Mouse (Mus musculus): ENCODE data around the gene Gng10. TPM values are rescaled to one million over a fixed set of nuclear protein-coding genes. Genes with fewer than 3 reads are reported as not detected.

Gng10 gene
- total RNA-seq (2021) = 10 to 100 TPM; 63.3 to 64.8 TPM
- long read RNA-seq, experiment 1, transcript Gng10-201 (3 exons, 1,192 nt) = major isoform, 65 of 66 reads
- long read RNA-seq, experiment 1, partial matches to known transcripts = 0 of 66 reads
- long read RNA-seq, experiment 1, other reads (novel, unspliced or antisense) = 1 of 66 reads
- long read RNA-seq, experiment 2, transcript Gng10-201 (3 exons, 1,192 nt) = major isoform, 62 of 65 reads
- long read RNA-seq, experiment 2, partial matches to known transcripts = 1 of 65 reads
- long read RNA-seq, experiment 2, other reads (novel, unspliced or antisense) = 2 of 65 reads

DNA sequence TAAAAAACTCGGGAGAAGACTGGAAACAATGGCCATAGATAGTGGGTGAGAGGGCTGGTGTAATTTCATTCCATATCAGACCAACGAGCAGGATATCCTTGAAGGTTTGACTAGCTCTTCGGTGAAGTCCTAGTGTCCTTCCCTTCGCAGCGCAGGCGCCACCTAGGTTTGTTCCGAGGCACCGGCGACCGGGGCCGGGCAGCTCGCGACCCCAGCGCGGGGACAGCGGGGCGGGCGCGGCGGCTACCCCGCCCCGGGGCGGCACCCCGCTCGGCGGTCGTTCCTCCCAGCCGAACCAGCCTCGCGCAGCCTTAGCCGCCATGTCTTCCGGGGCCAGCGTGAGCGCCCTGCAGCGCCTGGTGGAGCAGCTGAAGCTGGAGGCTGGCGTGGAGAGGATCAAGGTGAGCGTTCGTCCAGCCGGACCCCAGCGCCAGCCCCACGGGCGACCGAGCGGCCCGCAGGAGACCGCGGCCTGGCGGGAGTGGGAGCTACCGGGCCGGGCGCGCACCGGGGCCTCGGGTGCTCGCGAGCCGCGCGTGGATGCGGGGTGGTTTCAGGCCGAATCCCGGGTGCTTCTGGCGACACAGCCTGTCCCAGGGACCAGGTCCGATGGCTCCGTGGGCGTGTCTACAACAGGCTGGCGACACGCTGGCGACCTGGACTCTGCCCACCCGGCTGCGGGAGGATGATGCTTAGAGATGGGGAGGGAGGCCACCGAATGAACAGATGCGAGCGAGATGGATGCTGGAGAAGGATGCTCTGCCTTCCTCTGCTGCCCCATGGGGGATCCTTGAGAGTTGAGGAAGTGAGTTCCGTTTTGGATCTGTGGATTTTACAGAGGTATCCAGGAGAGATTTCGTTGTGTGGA, at the start of gene Gng10:
Gene Gng10, plus strand, starts transcription at position 171 of the 868 bp plus-strand sequence.
- DNase-seq (ENCODE audit: low spot score in 2 of 2) = peak; percentile 48 to 74

DNA sequence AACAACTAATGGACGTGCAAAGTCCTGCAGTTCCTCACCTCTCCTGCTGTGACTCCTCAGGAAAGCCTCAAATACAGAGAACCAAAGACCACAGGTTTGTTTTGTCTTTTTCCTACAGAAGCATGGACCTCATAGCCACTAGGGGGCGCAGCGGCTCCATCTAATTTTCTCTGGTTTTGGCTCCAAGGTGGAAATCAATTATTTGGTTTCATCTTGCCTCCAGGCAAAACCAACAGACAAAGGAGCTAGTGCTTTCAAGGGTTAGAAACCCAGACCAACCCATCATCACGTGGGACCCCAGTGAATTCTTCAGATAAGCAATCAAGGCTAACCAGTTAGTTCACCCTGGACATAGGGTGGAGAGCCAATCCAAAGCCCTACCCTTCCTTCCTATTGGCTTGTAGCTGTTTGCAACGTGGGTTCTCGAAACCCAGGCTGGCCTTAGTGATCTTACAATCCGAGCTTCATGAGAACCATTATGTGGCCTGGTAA, 49.7 kb upstream of the Gng10 start:
- DNase-seq (ENCODE audit: low spot score in 2 of 2) = peak; percentile 76 to 78

DNA sequence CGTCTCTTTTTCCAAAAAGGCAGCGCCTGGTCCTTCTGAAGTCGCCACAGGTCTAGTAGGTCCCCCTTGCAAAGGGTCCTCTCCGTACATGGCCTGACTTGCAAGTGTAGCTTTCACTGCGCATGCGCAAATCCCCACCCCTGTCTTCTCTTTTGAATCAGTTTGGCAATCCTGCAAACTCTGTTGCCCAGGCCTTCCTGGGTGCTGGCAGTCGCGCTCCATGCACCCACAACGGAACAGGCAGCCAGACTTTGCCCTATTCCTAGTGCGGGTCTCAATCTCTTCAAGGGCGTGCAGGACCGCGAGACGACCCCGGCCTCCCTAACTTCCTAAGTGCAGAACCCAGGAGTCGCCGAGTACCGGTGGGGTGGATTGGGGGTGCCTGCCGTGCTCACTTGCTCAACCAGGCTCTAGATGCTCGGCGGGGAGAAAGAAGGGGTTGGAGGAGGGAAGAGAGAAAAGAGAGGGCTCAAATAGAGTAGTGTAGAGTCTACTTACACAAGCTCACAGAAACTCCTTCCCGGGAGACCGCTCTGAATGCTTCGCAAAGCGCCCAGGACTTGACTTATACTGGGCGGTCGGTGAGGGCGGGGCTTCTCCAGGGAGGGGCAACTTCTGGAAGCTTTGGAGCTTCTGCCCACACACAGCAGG, 48.2 kb upstream of the Gng10 start, which contains the start of gene Ptgr1:
Gene Ptgr1, minus strand, starts transcription at position 580 of the 651 bp plus-strand sequence.
- peak; percentile 77 for DNase-seq (ENCODE audit: low spot score in 2 of 2)

DNA sequence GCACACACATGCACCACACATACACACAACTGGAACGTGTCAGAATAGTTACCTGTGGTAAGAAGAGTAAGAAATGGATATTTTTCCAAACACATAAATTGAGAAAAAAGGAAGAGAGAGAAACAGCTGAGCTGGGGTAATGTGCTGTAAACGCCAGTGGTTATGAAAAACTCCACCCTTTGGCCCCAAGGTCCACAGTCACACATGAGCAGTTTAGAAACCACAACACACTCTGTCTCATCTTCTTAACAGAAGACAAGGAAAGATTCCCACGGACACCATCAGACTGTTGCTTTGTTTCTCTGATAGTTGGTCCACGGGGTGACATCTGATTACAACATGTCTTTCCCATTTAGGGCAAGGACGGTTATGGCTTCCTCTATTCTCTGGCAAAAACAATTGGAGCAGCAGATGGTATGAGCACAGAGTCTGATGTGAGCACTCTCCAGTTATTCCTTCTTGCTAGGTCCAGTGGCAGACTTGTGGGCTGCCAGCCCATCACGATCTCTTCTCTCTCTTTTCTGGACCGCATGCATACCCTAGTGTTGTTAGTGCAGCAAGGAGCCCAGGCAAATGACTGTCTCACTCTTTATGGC, 45.5 kb upstream of the Gng10 start:
- DNase-seq (ENCODE audit: low spot score in 2 of 2) = no peak

DNA sequence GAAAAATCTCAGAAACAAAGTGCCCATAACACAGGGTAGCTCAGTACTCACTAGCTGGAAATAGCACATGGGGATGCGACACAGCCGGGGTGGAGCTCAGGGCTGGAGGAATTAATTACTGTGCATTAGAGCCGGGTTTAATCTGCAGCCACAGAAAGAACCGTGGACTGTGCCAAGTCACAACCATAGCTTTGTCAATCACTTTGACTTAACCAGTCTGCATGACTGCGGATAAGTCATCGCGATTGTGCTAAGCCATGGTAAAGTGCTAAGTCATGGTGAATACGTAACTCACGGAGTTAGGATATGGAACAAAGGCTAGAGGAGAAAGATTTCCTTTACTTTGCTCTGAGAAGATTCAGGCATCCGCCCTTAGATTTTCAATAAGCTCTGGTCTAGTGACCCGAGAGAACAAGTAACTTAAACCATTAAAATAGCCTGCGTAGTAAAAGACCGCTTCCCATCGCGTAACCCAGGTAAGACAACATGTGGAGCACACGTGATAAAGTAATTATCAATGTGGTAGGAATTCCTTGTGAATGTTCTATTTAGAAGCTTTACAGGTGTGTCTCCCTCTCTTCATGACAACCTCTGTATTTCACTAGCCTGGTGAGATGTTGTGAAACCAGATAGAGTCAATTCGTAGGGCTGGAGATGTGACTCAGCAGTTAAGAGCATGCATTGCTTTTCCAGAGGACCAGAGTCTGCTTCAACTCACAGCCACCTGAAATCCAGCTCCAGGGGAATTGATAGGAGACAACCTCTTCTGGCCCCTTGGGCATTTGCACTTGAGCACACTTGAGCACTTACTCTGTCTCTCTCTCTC, 44.1 kb upstream of the Gng10 start:
- no peak for DNase-seq (ENCODE audit: low spot score in 2 of 2)

DNA sequence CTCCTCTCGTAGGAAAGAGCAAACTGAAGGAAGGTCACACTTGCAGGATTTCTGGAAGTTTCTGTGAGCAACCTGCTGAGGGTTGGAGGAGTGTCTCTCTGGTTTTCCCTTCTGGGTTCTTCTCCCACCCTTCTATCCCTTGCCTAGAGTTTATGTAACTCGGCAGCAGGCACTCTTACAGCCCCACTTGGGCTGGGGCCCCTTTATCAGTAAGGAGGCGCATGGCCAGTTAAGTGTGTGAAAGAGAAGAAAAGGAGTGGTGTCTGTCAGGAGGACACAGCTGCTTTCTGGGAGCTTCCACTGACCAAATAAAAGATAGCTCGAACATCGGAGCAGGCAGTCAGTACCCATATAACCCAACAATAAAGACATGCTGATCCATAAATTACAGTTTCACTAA, 42.7 kb upstream of the Gng10 start:
- no peak for DNase-seq (ENCODE audit: low spot score in 2 of 2)

DNA sequence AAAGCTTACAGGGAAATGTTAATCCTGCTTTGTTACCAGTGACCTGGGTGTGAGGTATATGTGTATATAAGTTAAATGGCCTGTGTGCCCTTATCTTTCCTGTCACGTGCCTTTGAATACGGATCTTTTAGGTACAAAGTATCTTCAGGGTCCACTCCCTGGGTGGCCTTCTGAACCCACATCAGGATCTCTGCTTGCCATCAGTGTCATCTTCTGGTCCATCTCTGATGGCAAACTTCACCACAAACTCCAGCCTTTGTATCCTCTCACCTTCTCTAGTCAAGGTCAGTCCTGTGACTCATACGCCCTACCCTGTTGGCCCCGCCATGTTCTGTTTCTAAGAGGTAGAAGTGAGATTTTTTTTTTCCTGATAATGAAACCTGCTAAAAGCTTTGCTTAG, 40.1 kb upstream of the Gng10 start, which contains the start of gene Dnajc25:
Gene Dnajc25, plus strand, starts transcription at position 301 of the 400 bp plus-strand sequence.
- no peak for DNase-seq (ENCODE audit: low spot score in 2 of 2)

DNA sequence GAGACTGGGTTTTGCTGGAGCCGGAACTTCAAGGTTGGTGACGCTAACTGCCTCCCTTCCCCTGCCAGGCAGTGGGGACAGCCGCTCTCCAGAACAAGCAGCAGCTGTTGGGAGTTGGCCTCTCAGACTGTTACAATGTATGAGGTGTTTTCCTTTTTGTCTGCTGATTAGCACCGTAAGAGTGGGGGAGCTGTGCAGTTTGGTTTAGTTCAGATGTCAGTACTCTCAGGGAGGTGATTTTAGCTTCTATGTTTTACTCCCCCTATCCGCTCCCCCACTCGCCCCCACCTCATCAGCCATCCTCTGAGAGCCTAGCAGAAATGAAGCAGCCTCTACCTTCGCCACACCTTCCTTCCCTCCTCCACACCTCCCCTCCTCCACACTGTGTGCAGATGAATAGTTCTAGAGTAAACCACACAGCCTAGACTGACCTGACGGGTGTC, 39.6 kb upstream of the Gng10 start:
- DNase-seq (ENCODE audit: low spot score in 2 of 2) = no peak

DNA sequence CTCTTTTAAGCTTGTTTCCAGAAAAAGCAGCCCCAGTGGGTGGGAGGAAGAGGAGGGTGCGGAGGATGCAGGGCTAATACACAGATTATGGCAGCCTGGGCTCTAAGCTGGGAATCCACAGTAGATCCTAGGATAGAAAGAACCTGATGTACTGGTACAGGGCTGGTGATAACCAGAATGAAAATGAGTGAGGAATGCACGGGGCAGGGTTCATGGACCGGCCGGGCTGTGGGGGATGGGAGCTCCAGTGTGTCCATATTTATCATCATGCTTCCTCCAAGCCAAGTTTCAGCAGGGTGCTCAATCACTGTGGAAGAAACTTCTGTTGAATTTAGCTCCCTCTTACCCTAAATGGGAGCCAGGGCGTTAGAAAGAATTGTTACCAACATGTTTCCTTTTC, 37.8 kb upstream of the Gng10 start:
- no peak for DNase-seq (ENCODE audit: low spot score in 2 of 2)

DNA sequence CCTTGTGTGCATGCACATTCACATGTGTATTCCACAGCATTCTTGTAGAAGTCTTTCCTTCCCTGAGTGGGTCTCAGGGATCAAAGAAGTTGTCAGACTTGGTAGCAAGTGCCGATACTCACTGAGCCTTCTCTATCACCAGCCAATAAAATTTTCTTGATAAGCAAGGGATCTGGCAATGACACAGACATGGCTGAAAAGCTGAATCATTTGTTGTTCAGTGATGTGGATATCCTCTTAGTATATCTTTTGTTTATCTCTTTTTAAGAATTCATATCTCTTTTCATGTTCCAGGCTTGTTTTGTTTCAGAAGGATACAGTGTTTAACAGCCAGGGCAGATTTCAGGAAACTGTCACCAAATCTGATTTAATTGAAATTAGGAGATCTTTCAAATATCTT, 36.2 kb upstream of the Gng10 start:
- DNase-seq (ENCODE audit: low spot score in 2 of 2) = no peak

DNA sequence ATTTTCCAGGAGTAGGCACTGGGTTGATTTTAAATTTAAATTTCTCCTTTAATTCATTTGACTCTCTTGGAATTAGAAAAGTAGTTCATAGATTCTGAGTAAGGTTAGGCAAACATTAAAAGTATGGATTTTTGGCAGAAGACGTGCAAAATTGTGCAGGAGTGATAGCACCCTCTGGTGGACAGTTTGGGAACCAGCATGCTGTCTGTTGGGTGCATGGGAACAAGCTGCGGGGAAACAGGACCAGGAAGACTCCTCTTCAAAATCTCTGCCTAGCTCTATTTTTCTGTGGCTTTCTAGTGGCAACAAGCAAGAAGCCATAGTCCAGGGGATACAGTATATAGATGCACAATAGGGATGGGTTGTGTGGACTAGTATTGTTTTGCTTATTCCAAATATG, 35.2 kb upstream of the Gng10 start:
- DNase-seq (ENCODE audit: low spot score in 2 of 2) = peak; percentile 75 to 78

DNA sequence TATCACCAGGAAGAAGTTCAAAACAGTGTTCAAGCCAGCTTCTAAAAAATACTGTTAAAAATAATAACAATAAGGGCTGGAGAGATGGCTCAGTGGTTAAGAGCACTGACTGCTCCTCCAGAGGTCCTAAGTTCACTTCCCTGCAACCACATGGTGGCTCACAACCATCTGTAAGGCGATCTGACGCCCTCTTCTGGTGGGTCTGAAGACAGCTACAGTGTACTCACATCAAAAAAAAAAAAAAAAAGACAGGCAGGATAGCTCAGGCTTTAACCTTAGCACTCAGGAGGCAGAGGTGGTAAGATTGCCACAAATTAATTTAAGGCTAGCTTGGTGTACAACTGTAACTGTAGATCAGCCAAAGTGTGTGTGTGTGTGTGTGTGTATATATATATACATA, 34.3 kb upstream of the Gng10 start:
- no peak for DNase-seq (ENCODE audit: low spot score in 2 of 2)

DNA sequence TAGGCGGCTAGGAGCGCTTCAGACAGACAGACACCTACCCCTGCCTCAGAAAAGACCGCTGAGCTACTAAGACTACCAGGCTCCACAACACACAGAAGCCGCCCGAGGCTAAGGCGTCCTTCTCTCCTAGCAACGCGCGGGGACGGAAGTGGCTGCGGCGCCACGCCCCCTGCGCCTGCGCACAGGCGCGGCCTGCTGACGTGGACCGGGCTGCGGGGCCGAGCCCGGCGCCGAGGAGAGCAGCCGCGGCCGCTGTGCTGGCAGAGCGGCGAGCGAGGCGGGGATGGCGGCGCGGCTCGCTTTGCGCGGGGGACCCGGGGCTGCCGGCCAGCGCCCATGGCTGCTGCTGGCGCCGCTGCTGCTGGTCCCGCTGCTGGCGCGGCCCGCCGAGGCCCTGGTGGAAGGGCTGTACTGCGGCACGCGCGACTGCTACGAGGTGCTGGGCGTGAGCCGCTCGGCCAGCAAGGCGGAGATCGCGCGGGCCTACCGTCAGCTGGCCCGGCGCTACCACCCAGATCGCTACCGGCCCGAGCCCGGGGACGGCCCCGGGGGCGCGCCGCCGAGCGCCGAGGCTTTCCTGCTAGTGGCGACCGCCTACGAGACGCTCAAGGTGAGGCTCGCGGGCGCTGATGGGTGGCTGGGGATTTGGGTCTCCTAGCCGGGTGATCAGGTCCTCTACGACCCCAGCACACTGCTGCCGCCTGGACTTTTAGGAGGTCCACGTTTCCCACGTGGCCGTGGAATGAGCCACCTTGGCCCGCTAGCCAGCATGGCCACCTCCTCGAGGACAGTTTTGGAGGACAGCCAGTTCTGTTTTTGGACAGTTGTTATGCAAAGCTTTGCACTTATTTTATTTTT, 31.7 kb upstream of the Gng10 start, which contains the start of gene Gm20503:
Gene Gm20503, plus strand, starts transcription at position 263 of the 858 bp plus-strand sequence.
- DNase-seq (ENCODE audit: low spot score in 2 of 2) = peak; percentile 90 to 94

DNA sequence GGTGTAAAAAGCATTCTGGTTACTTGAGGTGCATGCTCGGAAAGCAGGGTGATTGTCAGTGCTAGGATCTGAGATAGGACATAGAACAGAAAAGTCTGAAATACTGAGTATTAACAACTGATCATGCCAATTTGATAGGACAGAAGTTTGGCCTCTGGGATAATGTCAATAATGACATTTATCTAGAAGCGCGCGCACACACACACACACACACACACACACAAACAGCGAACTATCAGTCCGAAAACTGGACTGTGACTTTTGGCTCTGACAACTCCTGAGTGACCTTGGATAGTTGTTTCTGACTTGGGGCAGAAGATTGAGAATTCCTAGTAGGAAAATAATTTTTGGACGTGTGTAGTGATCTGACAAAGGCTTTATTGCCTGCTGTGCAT, 31.1 kb upstream of the Gng10 start:
- no peak for DNase-seq (ENCODE audit: low spot score in 2 of 2)

DNA sequence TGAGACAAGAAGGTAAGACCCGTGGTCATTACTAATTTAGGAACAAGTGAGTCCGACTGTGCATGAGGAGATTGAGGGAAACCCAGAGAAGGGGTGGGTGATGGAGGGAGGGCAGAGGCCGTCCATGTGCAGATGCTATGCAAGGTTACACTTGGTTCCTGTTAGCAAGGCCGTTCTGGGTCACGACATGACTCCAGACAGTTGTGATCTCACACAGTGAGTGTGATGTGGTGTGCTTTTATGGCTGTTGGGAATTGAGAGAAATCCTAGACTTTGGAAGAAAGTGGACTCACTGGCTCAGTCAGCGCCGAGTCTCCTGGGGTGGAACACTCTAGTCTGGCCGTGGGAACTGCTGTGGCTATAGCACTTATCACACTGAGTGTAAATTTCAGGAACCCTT, 28.7 kb upstream of the Gng10 start:
- no peak for DNase-seq (ENCODE audit: low spot score in 2 of 2)

DNA sequence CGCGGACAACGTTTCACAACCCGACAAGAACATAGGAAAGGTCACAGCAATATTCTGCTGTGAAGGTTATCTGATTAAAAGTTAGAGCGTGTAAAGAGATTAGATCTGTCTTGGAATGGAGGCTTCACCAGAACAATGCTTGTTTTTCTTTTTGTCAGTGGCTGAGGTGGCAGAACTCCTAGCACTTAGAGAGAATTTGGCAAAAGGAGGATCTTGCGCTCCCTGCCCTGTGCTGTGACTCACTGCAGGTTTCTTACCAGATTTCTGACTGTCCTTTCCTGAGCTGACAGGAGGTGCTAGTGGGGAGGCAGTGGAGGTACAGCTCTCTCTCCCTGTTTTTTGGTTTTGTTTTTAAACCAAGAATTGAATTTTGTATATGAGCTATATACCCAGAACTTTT, 27.9 kb upstream of the Gng10 start:
- no peak for DNase-seq (ENCODE audit: low spot score in 2 of 2)

DNA sequence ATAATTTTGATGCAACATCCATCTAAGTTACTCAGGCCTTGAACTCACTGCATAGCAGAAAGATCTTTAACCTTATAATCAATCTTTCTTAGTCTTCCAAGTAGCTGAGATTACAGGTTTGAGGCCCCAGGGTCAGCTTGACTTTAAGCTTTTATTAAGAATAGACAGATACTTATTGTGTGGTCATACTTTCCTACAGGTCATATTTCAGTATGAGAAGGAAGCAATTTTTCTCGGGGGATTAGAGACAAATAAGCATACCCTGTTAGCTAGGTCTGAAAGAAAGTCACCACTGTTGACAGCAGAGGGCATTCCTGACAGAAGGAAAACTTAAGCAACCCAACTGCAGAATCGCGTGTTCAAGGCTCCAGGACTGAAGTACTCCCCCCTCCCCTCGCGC, 26.9 kb upstream of the Gng10 start:
- DNase-seq (ENCODE audit: low spot score in 2 of 2) = no peak

DNA sequence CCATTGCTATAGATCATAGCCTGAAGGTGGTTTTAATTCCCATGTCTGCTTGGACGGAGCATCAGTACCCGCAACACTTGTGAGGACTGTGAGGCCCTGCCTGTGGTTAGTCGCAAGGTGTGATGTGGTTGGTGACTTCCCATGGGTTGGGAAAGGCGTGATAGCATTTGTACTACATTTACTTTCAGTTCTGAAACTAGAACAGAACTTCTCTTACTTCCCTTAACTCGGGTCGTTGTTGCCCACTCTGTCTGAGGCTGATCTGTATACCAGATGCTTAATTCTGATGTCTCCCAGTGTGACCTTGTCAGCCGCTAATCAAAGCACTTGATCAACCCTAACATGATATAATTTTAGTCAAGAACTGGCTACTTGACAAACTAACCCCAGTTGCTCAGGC, 25.7 kb upstream of the Gng10 start:
- no peak for DNase-seq (ENCODE audit: low spot score in 2 of 2)

DNA sequence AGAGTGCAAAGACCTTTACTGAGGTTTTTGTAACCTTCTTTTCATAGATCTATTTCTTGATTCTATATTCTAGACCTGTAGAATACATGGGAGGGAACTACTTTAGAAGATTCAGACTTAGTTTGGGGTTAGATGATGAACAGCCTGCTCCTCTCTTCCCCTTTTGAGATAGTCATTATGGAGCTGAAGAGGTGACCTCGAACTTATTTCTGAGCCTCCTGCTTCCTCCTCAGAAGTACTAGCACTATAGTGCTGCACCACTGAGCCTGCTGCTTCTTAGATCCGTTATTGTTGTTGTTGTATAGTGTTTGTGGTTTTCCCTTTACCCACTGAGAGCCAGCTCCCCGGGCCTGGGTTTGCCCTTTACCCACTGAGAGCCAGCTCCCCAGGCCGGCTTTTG, 25.2 kb upstream of the Gng10 start:
- DNase-seq (ENCODE audit: low spot score in 2 of 2) = no peak
